Mouse (Mus musculus) lung, postnatal 36 days (tissue): ENCODE data around the gene Vmn2r12.
A peak's percentile ranks its signal among the peaks of the same experiment; 100 is the strongest.
"Not testable (repeated sequence)": the region's sequence is repeated elsewhere in the genome, so short reads cannot be mapped to it uniquely, and the experiment has no call there.

ENCODE experiments used
- DNase-seq: peaks from one replicate; pipeline ENCODE4 v3.0.0; 2022; ENCODE audit warnings: mixed read lengths

Vmn2r12 gene

GRCm38 (mm10) chr5:109097850-109098249 is at the start of gene Vmn2r12:
Vmn2r12 (minus strand) TSS chr5:109097950.
- not testable (repeated sequence) for DNase-seq

- no peak for DNase-seq
Observed at GRCm38 (mm10) chr5:109139546-109139945, 41.8 kb upstream of the Vmn2r12 start.

GRCm38 (mm10) chr5:109136731-109137130 is 39.0 kb upstream of the Vmn2r12 start:
- DNase-seq: no peak

DNA sequence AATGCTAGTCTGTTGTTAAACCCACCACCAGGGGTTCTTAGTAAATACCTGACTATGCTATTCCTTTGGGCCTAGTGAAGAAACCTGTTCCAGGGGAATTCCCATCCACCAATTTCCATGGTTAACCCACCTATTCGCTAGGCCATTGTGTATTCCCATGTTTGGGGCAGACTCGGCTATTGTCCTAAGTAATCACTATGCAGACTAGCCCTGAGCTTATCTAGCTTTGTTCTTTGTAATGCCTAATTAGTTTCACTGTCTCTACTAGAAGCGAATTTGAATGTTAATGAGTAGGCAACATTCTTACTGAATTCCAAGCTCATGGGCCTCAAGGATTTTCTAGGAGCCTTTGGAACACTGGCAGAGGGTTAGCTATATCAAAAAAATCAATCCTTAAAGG is 1.3 kb downstream of the Vmn2r12 start:
- DNase-seq: not testable (repeated sequence)

DNA sequence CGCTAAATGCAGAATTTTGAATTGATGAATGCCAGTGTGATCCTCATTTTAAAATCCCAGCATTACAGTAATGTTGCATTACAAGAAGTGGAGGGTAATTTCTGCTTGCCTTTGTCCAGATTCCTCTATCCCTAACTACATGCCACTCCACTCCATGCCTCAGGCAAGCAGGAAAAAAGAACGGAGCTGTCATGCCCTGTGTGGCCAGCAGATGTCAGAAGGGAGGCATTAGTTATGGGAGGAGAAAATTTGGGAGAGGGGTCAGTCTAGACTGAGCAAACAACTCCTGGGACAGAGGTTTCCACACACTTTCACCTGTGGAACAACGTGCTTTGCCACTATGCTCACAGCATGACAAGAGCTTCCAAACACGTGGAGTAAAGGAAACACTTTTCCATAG is 25.7 kb downstream of the Vmn2r12 start:
- peak; percentile 1 for DNase-seq

DNA sequence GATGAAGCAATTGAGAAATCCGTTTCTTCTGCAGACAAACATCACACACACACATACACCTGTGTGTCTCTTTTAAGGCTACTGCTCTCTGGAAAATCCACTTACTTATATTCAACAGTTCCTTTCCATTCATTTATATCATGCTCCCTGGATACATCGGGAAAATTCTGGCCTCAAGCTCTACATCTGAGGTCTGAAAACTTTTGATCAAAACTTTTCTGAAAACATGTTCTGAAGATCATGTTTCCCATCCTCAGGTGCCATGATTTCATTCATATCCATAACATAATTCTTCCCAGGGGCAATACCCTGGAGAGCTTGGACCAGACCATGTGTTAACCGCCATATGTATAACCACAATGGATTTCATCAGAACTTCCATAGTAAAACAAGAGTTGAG is 38.3 kb downstream of the Vmn2r12 start, which contains the start of gene Vmn2r11:
Gene Vmn2r11, minus strand, starts transcription at position 101 of the 400 bp plus-strand sequence.
- not testable (repeated sequence) for DNase-seq

- DNase-seq: peak; percentile 13
Observed at GRCm38 (mm10) chr5:109055286-109055685, 42.5 kb downstream of the Vmn2r12 start.
